Mouse (Mus musculus) A20 (cell line): ENCODE measurements around the gene Tecta.

ENCODE experiments used
- DNase-seq: peaks from one replicate; pipeline ENCODE4 v3.0.0-alpha.2; 2011; ENCODE audit warnings: low read depth, low spot score

Tecta gene

GRCm38 (mm10) chr9:42399829-42400228 lies at the start of gene Tecta:
Tecta (minus strand) TSS chr9:42399929.
- DNase-seq = no peak

- DNase-seq = no peak
These were observed 49.3 kb upstream of the Tecta start for GRCm38 (mm10) chr9:42449043-42449442.

- no peak for DNase-seq
These were observed 42.4 kb upstream of the Tecta start for GRCm38 (mm10) chr9:42442100-42442499.

- DNase-seq = no peak
These were observed 41.5 kb upstream of the Tecta start for GRCm38 (mm10) chr9:42441234-42441633.

DNA sequence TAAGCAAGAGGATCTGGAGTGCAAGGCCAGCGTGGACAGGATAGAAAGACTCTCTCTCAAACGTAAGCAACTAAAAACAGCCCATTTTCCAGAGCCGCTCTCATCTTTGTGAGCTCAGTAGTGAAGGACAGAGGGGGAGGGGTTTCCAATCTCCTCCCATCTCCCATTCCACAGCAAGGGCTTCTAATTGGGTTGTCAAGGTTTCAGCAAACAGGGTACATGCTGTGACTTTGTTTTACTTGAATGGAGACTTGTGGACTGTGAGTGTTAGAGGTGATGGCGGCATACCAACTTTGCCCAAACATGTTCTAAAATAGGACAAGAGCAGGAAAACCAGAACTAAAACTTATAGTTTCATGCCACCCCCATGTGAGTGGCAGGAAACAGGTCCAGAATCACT lies 39.7 kb upstream of the Tecta start:
- DNase-seq = no peak

- peak; percentile 3 for DNase-seq
These were observed 32.4 kb upstream of the Tecta start for GRCm38 (mm10) chr9:42432155-42432554.

DNA sequence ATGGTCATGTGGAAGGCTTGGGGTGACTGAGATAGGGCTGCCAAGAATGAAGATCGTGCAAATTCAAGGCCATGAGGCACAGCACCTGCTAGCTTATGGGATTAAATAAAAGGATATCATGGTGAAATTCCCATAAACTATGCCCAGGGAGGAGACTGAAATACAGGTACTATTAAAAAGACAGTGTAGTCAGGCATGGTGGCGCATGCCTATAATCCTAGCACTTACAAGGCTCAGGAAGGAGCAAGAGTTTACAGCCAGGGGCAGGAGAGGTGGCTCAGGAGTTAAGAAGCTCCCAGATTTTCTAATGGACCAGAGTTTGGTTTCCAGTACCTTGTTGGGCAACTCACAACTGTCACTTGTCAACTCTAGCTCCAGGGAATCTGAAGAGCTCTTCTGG lies 31.9 kb upstream of the Tecta start:
- DNase-seq = no peak

- DNase-seq = no peak
These were observed 28.6 kb upstream of the Tecta start for GRCm38 (mm10) chr9:42428060-42428924.

DNA sequence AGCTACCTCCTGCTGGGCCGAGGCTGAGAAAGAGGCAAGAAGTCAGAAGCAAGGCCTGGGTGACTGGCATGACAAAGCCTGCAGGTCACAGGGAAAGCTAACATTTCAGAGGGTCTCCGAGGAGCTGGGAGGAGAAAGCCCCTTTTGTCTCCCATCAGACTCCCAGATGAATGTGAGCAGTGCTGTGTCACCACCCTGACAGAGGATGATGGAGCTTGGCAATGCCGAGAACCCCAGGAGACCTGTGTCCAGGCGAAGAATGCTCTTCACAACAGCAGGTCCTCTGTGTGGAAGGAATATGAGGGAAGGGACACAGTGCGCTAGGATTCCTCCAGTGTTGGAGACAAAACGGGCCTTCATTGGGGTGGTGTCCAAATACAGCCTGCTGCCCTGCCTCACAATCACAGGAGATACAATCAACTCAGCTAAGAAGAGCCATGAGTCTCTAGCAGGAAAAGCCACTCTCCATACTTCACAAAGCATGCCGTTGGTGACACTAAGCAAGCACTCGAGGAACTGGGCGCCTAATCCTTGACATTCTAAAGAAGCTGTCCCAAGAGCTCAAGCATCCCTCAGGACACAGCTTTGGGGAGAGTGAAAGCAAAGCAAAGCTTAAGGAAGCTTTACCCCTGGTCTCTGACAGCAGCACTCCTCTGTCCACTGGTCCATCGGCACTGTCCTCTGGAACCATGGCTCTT lies 27.1 kb upstream of the Tecta start:
- no peak for DNase-seq

GRCm38 (mm10) chr9:42423649-42424048 lies 23.9 kb upstream of the Tecta start:
- DNase-seq = no peak

GRCm38 (mm10) chr9:42419687-42420086 lies 20.0 kb upstream of the Tecta start:
- DNase-seq = no peak

DNA sequence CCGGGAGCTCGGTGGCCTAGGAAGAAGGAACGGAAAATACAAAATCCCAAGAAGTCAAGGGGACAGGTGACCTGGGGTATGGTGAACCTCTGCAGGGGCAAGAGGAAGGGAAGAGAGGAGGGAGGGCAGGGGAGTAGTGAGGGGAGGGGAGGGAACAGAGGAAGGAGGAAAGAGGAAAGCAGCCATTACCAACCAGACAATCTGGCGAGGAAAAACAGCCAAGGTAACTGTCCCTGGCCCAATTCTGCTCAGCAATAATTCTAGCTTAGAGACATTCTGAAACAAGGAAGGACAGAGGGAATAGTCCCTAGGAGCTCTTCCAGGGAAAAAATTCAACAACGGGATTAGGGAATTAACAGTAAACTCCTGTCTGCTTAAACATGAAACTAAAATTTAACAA lies 19.1 kb upstream of the Tecta start:
- DNase-seq = no peak

GRCm38 (mm10) chr9:42417352-42417952 lies 17.7 kb upstream of the Tecta start:
- no peak for DNase-seq

DNA sequence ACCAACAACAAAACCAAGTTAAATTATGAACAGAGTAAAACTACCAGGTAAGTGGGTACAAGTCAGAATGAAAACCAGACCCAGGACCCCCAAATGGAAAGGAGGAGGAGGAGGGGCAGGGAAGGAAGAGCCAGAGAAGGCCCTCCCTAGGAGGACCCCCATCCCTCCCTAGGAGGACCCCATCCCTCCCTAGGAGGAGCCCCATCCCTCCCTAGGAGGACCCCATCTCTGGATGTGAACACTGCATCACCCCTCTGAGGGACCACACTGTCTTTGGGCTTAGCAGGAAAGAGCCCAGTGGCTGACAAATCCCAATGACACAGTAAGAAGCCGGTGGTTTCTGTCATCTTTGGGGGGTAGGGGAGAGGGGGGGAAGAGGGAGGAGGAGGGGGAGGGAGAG lies 15.5 kb upstream of the Tecta start:
- DNase-seq = no peak

DNA sequence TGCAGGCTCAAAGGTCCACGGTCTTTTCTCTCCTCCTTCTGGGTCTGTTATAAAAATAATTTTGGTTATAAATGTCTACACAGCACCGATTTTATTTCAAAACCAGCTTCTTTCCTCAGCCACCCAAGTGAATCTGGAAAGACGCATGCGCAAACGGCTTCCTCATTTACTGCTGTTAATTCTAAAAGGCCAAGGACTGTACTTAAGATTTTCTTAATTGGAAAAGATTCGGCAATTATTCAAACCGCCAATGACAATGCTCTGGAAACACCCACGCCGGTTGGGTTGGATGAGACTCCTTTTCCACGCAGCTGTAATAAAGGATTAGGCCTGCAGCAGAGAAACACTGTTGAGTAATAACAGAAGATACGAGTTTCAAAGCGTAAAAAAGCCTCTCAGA lies 13.6 kb upstream of the Tecta start:
- no peak for DNase-seq

DNA sequence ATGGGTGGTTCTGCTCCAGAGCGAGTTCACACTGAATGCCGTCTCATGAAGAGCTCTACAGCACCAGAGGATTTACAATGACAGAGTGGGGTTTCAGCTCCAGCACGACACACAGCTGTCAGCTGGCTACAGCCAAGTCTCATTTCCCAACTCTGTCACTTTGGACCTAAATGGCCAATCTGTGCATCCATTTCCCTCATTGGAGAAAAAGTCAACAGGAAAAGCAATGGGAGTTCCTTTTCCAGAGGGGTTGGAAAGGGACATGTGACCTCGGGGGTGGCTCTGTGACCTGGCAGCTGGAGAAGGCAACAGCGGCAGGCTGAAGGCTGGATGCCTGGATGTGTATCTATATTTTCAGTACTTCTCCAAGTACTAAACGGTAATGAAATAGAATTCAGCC lies 11.6 kb upstream of the Tecta start:
- no peak for DNase-seq

- no peak for DNase-seq
These were observed 6.0 kb upstream of the Tecta start for GRCm38 (mm10) chr9:42405736-42406135.

DNA sequence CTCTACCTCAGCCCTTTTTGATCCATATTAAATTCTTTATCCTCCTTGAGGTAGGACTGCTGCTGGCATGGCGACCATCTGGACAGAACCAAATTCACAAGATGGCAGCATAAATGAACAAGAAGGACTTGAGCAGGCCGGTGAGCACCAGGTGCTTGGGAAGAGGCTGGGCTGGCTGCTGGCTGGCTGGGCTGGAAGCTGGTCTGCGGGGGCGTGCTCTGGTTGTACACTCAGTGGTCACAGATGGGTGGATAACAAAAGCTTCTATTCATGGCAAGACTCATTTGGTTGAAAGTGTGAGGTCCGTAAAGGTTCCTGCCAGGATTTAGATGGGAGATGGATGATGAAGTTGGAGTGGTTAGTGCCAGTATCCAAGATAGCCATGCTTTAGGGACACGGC lies 1.8 kb upstream of the Tecta start:
- DNase-seq = no peak

DNA sequence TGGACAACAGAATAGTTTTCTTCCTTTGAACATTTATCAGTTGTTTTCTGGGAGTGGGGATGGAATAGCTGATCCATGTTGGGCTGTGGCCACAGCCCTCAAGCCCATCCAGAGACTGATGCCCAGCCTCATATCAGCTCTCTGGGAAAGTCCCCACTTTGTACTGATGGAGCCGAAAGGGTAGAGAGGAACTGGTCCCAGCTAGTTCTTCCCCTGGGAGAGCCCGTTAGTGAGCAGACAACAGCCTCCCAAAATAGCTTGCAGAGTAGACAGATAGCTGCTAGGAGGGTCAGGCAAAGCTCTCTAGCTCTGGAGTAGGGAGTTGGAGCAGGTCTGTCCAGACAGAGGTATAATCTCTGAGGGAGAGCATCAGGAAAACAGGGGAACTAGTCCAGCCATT lies 3.6 kb downstream of the Tecta start:
- DNase-seq = no peak

DNA sequence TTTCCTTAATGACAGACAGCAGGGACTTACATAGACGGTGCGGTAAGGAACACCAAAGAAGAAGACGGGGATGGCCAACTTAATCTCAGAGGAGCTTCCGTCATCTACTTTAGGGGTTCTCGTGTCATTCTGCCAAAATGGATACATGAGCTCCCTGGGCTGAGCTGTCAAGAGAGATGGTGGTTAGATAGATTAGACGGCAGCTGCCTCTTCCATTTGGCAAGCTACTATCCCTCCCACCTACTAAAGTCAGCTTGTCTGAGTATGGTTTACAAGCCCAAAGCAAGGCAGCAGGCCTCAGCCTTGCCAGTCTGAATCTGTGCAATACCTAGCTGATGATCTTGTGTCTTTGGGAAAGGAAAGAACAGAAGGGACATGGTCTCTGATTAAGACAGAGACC lies 4.8 kb downstream of the Tecta start:
- no peak for DNase-seq

DNA sequence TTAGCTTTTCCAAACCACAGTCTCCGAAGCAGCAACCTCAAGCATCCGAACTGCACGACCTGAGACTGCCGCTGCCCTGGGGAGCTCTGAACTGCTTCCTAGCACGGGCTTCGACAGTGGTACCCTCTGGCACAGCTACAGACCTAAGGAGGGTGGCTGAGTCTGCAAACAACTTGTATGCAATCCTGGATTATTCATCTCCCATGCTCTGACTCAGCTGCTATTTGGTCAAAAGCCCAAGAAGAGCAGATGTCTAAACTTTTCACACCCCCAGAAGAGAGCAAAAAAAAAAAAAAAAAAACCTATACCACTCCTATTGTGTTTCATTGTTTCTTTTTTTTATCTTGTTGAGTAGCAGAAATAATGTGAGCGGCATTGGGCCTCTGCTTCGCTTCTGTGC lies 5.4 kb downstream of the Tecta start:
- no peak for DNase-seq

GRCm38 (mm10) chr9:42392927-42393326 lies 6.8 kb downstream of the Tecta start:
- DNase-seq = peak; percentile 5

DNA sequence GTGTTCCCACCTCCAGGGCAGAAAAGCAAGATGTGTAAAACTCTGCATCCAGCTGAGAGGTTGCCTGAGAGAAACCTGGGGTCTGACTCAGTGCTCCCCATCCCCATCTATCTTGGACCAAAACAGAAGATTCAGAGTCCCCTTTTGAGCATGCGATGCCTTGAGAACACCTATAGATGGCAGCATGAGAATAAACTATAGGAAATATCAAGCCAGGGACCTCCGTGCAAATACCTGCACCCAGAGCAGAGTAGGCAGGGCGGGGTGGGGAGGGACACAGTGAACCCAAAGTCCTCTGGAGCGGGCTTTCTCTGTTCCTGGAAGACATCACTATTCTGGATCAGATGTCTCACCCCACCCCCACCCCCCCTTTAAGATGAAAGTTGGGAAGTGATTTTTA lies 11.2 kb downstream of the Tecta start:
- DNase-seq = peak; percentile 21
